Mouse (Mus musculus): ENCODE measurements around the gene Slc16a13. TPM values are rescaled to one million over a fixed set of nuclear protein-coding genes. Genes with fewer than 3 reads are reported as not detected.

Gene Slc16a13
- 3.5 and 4.4 TPM in 2 replicates for polyA plus RNA-seq (2015; fragmentation: Nextera tagmentation; extraction: Ambion mirVana)

GRCm38 (mm10) chr11:70220731-70221602, at the start of gene Slc16a13:
TSS of gene Slc16a13 (minus strand) at chr11:70221064.
- under 1% methylated on average over 28 of the region's 28 CpGs for WGBS (ENCODE audit: insufficient replicate concordance)
- H3K4me1 ChIP-seq (replicated peaks), result peaks cover 79% of the 10 kb centered on the region

GRCm38 (mm10) chr11:70266405-70266804, 45.5 kb upstream of the Slc16a13 start:
- no peak overlapping the region for H3K27ac ChIP-seq (replicated peaks)
- no peaks in the 10 kb centered on the region for H3K9me3 ChIP-seq (replicated peaks)
- H3K4me3 ChIP-seq (replicated peaks), result no peak overlapping the region
- H3K9ac ChIP-seq, result no peak overlapping the region
- ATAC-seq (ENCODE audit: insufficient read depth), result no peak
- no peaks in the 10 kb centered on the region for H3K36me3 ChIP-seq (replicated peaks)
- no peaks in the 10 kb centered on the region for H3K4me1 ChIP-seq (replicated peaks)
- no peak overlapping the region for H3K4me2 ChIP-seq
- 89% methylated on average over 1 of the region's 1 CpGs for WGBS (ENCODE audit: insufficient replicate concordance)
- no peaks in the 10 kb centered on the region; the same call in 1 of the 2 replicates for H3K27me3 ChIP-seq

More at GRCm38 (mm10) chr11:70220731-70221602, at the start of gene Slc16a13:
- Histone ChIP-seq H3K9me3 (replicated peaks) (no peaks in the 10 kb centered on the region), H3K27me3 (peaks cover 21% of the 10 kb centered on the region), H3K4me3 (replicated peaks) (peak within 1 kb of the TSS; percentile 68), H3K4me2 (peak within 1 kb of the TSS; percentile 95), H3K9ac (peak within 1 kb of the TSS; percentile 80), H3K36me3 (replicated peaks) (no peaks in the 10 kb centered on the region), H3K27ac (replicated peaks) (peak within 1 kb of the TSS; percentile 98)
- ATAC-seq (ENCODE audit: insufficient read depth), result peak; percentile 82

DNA sequence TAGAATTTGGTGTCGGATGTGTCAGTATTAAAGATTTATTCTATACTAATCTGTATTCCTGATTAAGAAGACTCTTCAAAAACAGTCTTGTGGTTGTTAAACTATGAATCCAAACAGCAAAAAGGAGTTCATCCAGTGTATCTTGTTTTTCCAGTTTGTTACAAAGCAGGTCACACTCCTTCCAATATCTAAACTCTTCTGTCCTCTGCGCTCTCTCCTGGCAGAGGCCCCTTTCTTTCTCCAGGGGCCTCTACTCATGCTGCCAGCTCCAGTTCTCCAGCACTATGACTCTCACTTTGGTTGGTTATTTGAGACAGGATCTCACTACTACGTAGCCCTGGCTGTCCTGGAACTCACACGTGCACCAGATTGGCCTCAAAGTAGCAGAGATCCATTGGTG, 45.0 kb upstream of the Slc16a13 start:
- Histone ChIP-seq H3K9me3 (replicated peaks) (no peaks in the 10 kb centered on the region), H3K4me2 (no peak overlapping the region), H3K27me3 (peaks cover 1% of the 10 kb centered on the region; the same call in 1 of the 2 replicates), H3K27ac (replicated peaks) (no peak overlapping the region), H3K4me3 (replicated peaks) (no peak overlapping the region), H3K36me3 (replicated peaks) (no peaks in the 10 kb centered on the region), H3K9ac (no peak overlapping the region), H3K4me1 (replicated peaks) (no peaks in the 10 kb centered on the region)
- no peak for ATAC-seq (ENCODE audit: insufficient read depth)
- WGBS (ENCODE audit: insufficient replicate concordance), result 48% methylated on average over 4 of the region's 4 CpGs

GRCm38 (mm10) chr11:70265252-70265651, 44.4 kb upstream of the Slc16a13 start:
- H3K27ac ChIP-seq (replicated peaks), result no peak overlapping the region
- H3K9ac ChIP-seq, result no peak overlapping the region
- 27% methylated on average over 3 of the region's 3 CpGs for WGBS (ENCODE audit: insufficient replicate concordance)
- no peak overlapping the region for H3K4me3 ChIP-seq (replicated peaks)
- no peak for ATAC-seq (ENCODE audit: insufficient read depth)
- H3K9me3 ChIP-seq (replicated peaks), result no peaks in the 10 kb centered on the region
- no peak overlapping the region for H3K4me2 ChIP-seq
- peaks cover 4% of the 10 kb centered on the region; the same call in 1 of the 2 replicates for H3K27me3 ChIP-seq
- H3K36me3 ChIP-seq (replicated peaks), result no peaks in the 10 kb centered on the region
- no peaks in the 10 kb centered on the region for H3K4me1 ChIP-seq (replicated peaks)

DNA sequence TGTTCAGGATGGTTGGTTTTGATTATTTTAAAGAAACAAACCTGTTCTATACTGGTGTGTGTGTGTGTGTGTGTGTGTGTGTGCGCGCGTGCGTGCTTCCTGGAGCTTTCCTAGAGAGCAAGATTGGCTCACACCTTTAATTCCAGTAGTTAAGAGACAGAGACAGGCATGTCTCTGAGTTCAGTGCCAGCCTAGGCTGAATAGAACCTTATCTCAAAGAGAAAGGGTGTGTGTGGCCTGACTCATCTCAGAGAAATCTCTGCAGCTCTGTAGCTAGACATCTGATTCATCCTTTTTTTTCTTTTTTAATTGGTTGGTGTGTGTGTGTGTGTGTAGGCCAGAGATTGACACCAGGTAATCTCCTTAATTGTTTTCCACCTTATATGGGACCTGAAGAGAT, 38.2 kb upstream of the Slc16a13 start:
- H3K4me2 ChIP-seq, result no peak overlapping the region
- H3K4me1 ChIP-seq (replicated peaks), result peaks cover 11% of the 10 kb centered on the region
- peaks cover 38% of the 10 kb centered on the region for H3K27me3 ChIP-seq
- H3K27ac ChIP-seq (replicated peaks), result no peak overlapping the region
- no peak overlapping the region for H3K4me3 ChIP-seq (replicated peaks)
- H3K9ac ChIP-seq, result no peak overlapping the region
- no peaks in the 10 kb centered on the region for H3K9me3 ChIP-seq (replicated peaks)
- no peak for ATAC-seq (ENCODE audit: insufficient read depth)
- 77% methylated on average over 4 of the region's 4 CpGs for WGBS (ENCODE audit: insufficient replicate concordance)
- H3K36me3 ChIP-seq (replicated peaks), result no peaks in the 10 kb centered on the region

- H3K4me1 ChIP-seq (replicated peaks), result peaks cover 15% of the 10 kb centered on the region
- no peak within 1 kb of the TSS for H3K27ac ChIP-seq (replicated peaks)
- H3K36me3 ChIP-seq (replicated peaks), result no peaks in the 10 kb centered on the region
- 4% methylated on average over 25 of the region's 25 CpGs for WGBS (ENCODE audit: insufficient replicate concordance)
- H3K27me3 ChIP-seq, result peaks cover 73% of the 10 kb centered on the region
- peak within 1 kb of the TSS; percentile 46 for H3K4me2 ChIP-seq
- H3K9ac ChIP-seq, result no peak within 1 kb of the TSS
- H3K4me3 ChIP-seq (replicated peaks), result peak within 1 kb of the TSS; percentile 18; the same call in 1 of the 2 replicates
- no peaks in the 10 kb centered on the region for H3K9me3 ChIP-seq (replicated peaks)
- ATAC-seq (ENCODE audit: insufficient read depth), result no peak
Observed at GRCm38 (mm10) chr11:70254931-70255531, 34.2 kb upstream of the Slc16a13 start, which contains the start of gene Alox12. TSS of gene Alox12 (minus strand) at chr11:70255353.

GRCm38 (mm10) chr11:70254337-70254736, 33.5 kb upstream of the Slc16a13 start:
- H3K4me2 ChIP-seq, result peak overlapping the region; percentile 46
- H3K4me3 ChIP-seq (replicated peaks), result peak overlapping the region; percentile 18; the same call in 1 of the 2 replicates
- WGBS (ENCODE audit: insufficient replicate concordance), result 5% methylated on average over 18 of the region's 18 CpGs
- H3K9ac ChIP-seq, result no peak overlapping the region
- no peaks in the 10 kb centered on the region for H3K36me3 ChIP-seq (replicated peaks)
- no peak for ATAC-seq (ENCODE audit: insufficient read depth)
- H3K27me3 ChIP-seq, result peaks cover 77% of the 10 kb centered on the region
- H3K4me1 ChIP-seq (replicated peaks), result peaks cover 15% of the 10 kb centered on the region
- H3K9me3 ChIP-seq (replicated peaks), result no peaks in the 10 kb centered on the region
- no peak overlapping the region for H3K27ac ChIP-seq (replicated peaks)

- ATAC-seq (ENCODE audit: insufficient read depth), result no peak
- no peak overlapping the region for H3K4me2 ChIP-seq
- no peak overlapping the region for H3K4me3 ChIP-seq (replicated peaks)
- no peak overlapping the region for H3K9ac ChIP-seq
- H3K27me3 ChIP-seq, result peaks cover 73% of the 10 kb centered on the region
- no peaks in the 10 kb centered on the region for H3K36me3 ChIP-seq (replicated peaks)
- H3K4me1 ChIP-seq (replicated peaks), result peaks cover 15% of the 10 kb centered on the region
- WGBS (ENCODE audit: insufficient replicate concordance), result 47% methylated on average over 8 of the region's 8 CpGs
- H3K9me3 ChIP-seq (replicated peaks), result no peaks in the 10 kb centered on the region
- no peak overlapping the region for H3K27ac ChIP-seq (replicated peaks)
Observed at GRCm38 (mm10) chr11:70251853-70252252, 31.0 kb upstream of the Slc16a13 start.

GRCm38 (mm10) chr11:70250150-70250549, 29.3 kb upstream of the Slc16a13 start:
- Histone ChIP-seq H3K4me2 (no peak overlapping the region), H3K9me3 (replicated peaks) (no peaks in the 10 kb centered on the region)

GRCm38 (mm10) chr11:70247136-70247845, 26.4 kb upstream of the Slc16a13 start:
- Histone ChIP-seq H3K36me3 (replicated peaks) (no peaks in the 10 kb centered on the region), H3K4me3 (replicated peaks) (no peak overlapping the region), H3K4me1 (replicated peaks) (0 out of 2 replicates have a peak, but pooled peaks cover 4% of the 10 kb centered on the region), H3K9me3 (replicated peaks) (no peaks in the 10 kb centered on the region), H3K9ac (no peak overlapping the region), H3K27ac (replicated peaks) (no peak overlapping the region), H3K27me3 (peaks cover 45% of the 10 kb centered on the region), H3K4me2 (no peak overlapping the region)
- no peak for ATAC-seq (ENCODE audit: insufficient read depth)
- WGBS (ENCODE audit: insufficient replicate concordance), result 36% methylated on average over 9 of the region's 9 CpGs

More at GRCm38 (mm10) chr11:70250150-70250549, 29.3 kb upstream of the Slc16a13 start:
- Histone ChIP-seq H3K9ac (no peak overlapping the region), H3K36me3 (replicated peaks) (no peaks in the 10 kb centered on the region), H3K4me3 (replicated peaks) (no peak overlapping the region), H3K4me1 (replicated peaks) (peaks cover 12% of the 10 kb centered on the region), H3K27ac (replicated peaks) (no peak overlapping the region), H3K27me3 (peaks cover 66% of the 10 kb centered on the region)
- WGBS (ENCODE audit: insufficient replicate concordance), result 21% methylated on average over 11 of the region's 11 CpGs
- ATAC-seq (ENCODE audit: insufficient read depth), result no peak

All from liver, embryonic 15.5 days (tissue).